ENCODE assay signal across 8 mouse cellular contexts in genomic region chr8:46617690-46618620, GRCm38 (mm10). TPM values are rescaled to one million over a fixed set of nuclear protein-coding genes. Genes with fewer than 3 reads are reported as not detected.
A peak's percentile ranks its signal among the peaks of the same experiment; 100 is the strongest.
DNase-seq lines count a peak whose midpoint lies in the region; ATAC-seq lines count a peak whose summit lies in the region.

No protein-coding gene starts in this region.

- H3K27me3 ChIP-seq in forebrain, embryonic 16.5 days (replicated peaks; ENCODE audit: control insufficient read depth, insufficient read depth, low read length): no peaks in the 10 kb centered on the region
- H3K27me3 ChIP-seq in limb, embryonic 15.5 days: no peaks in the 10 kb centered on the region
- no peaks in the 10 kb centered on the region for H3K27me3 ChIP-seq in midbrain, embryonic 16.5 days (ENCODE audit: control insufficient read depth, insufficient read depth, low read depth, low read length)

- H3K9ac ChIP-seq in forebrain, embryonic 16.5 days (replicated peaks; ENCODE audit: low read depth, low read length): peak overlapping the region; percentile 97
- peak overlapping the region; percentile 71 for H3K9ac ChIP-seq in limb, embryonic 15.5 days
- peak overlapping the region; percentile 94 for H3K9ac ChIP-seq in midbrain, embryonic 16.5 days (ENCODE audit: low read depth, low read length)

- DNase-seq in kidney, adult 18-20 months: peak; percentile 28
- DNase-seq in kidney, postnatal 25 days: no peak
- DNase-seq in ovary, postnatal 36 days (ENCODE audit: low spot score): no peak
- no peak for DNase-seq in ovary, adult 18-20 months (ENCODE audit: low spot score)

- peak; percentile 14 for ATAC-seq in activated CD4-positive, CD25-positive, alpha-beta regulatory T cell, adult 4 months
- ATAC-seq in forebrain, embryonic 16.5 days: peak; percentile 53
- no peak; the same call in 1 of the 2 replicates for ATAC-seq in limb, embryonic 15.5 days (ENCODE audit: insufficient number of reproducible peaks, low FRiP score, low TSS enrichment, low read depth)
- peak; percentile 71 for ATAC-seq in midbrain, embryonic 16.5 days

- H3K4me2 ChIP-seq in forebrain, embryonic 16.5 days (ENCODE audit: low read length): peak overlapping the region; percentile 67
- H3K4me2 ChIP-seq in limb, embryonic 15.5 days: peak overlapping the region; percentile 67
- peak overlapping the region; percentile 70 for H3K4me2 ChIP-seq in midbrain, embryonic 16.5 days (ENCODE audit: low read length)

- H3K4me3 ChIP-seq in forebrain, embryonic 16.5 days (replicated peaks; ENCODE audit: low read length): peak overlapping the region; percentile 93
- peak overlapping the region; percentile 77 for H3K4me3 ChIP-seq in limb, embryonic 15.5 days
- peak overlapping the region; percentile 91 for H3K4me3 ChIP-seq in midbrain, embryonic 16.5 days (ENCODE audit: low read depth, low read length)

- peak overlapping the region; percentile 97 for H3K27ac ChIP-seq in forebrain, embryonic 16.5 days (ENCODE audit: low read length)
- peak overlapping the region; percentile 93 for H3K27ac ChIP-seq in limb, embryonic 15.5 days
- H3K27ac ChIP-seq in midbrain, embryonic 16.5 days (ENCODE audit: low read length): peak overlapping the region; percentile 95

- no peaks in the 10 kb centered on the region for H3K9me3 ChIP-seq in forebrain, embryonic 16.5 days (ENCODE audit: control insufficient read depth, low read length)
- no peaks in the 10 kb centered on the region for H3K9me3 ChIP-seq in limb, embryonic 15.5 days
- H3K9me3 ChIP-seq in midbrain, embryonic 16.5 days (replicated peaks; ENCODE audit: control insufficient read depth, low read length, poor library complexity, severe bottlenecking): no peaks in the 10 kb centered on the region

- no peaks in the 10 kb centered on the region for H3K36me3 ChIP-seq in forebrain, embryonic 16.5 days (ENCODE audit: control insufficient read depth, insufficient read depth)
- H3K36me3 ChIP-seq in limb, embryonic 15.5 days: no peaks in the 10 kb centered on the region
- H3K36me3 ChIP-seq in midbrain, embryonic 16.5 days (ENCODE audit: control insufficient read depth, insufficient read depth, low read length): no peaks in the 10 kb centered on the region

- WGBS in forebrain, embryonic 16.5 days: under 1% methylated on average over 38 of the region's 38 CpGs
- WGBS in limb, embryonic 15.5 days: under 1% methylated on average over 38 of the region's 38 CpGs
- WGBS in midbrain, embryonic 16.5 days: under 1% methylated on average over 38 of the region's 38 CpGs

- peaks cover 19% of the 10 kb centered on the region for H3K4me1 ChIP-seq in forebrain, embryonic 16.5 days (replicated peaks; ENCODE audit: control insufficient read depth, insufficient read depth, low read length)
- H3K4me1 ChIP-seq in limb, embryonic 15.5 days: peaks cover 27% of the 10 kb centered on the region
- peaks cover 26% of the 10 kb centered on the region for H3K4me1 ChIP-seq in midbrain, embryonic 16.5 days (ENCODE audit: control insufficient read depth, insufficient read depth, low read length)

RNA-seq across cellular contexts. Expression of gene Casp3, which starts 0.9 kb away (rescaled TPM):
- polyA plus RNA-seq in activated CD4-positive, CD25-positive, alpha-beta regulatory T cell, adult 4 months (2017; shearing (Covaris generic)): 10 to 100 TPM; 74.3 to 76.0 TPM
- polyA plus RNA-seq in forebrain, embryonic 16.5 days (2015; fragmentation: Nextera tagmentation; extraction: Ambion mirVana): 315 and 322 TPM in 2 replicates
- 72.3 and 74.0 TPM in 2 replicates for polyA plus RNA-seq in limb, embryonic 15.5 days (2015; fragmentation: Nextera tagmentation; extraction: Ambion mirVana)
- polyA plus RNA-seq in midbrain, embryonic 16.5 days (2015; fragmentation: Nextera tagmentation; extraction: Ambion mirVana): 275 and 285 TPM in 2 replicates

RNA-seq across cellular contexts. Expression of gene Primpol, which starts 0.9 kb away (rescaled TPM):
- polyA plus RNA-seq in activated CD4-positive, CD25-positive, alpha-beta regulatory T cell, adult 4 months (2017; shearing (Covaris generic)): 10 to 100 TPM; 30.0 to 37.4 TPM
- 9.5 and 12.6 TPM in 2 replicates for polyA plus RNA-seq in forebrain, embryonic 16.5 days (2015; fragmentation: Nextera tagmentation; extraction: Ambion mirVana)
- polyA plus RNA-seq in limb, embryonic 15.5 days (2015; fragmentation: Nextera tagmentation; extraction: Ambion mirVana): 11.4 and 12.4 TPM in 2 replicates
- 7.1 and 8.6 TPM in 2 replicates for polyA plus RNA-seq in midbrain, embryonic 16.5 days (2015; fragmentation: Nextera tagmentation; extraction: Ambion mirVana)
